Mouse (Mus musculus) MEL (cell line): ENCODE data around the gene Cmpk2. TPM values are rescaled to one million over a fixed set of nuclear protein-coding genes. Genes with fewer than 3 reads are reported as not detected.

ENCODE experiments used
- DNase-seq: peaks from one replicate; pipeline ENCODE4 v3.0.0; 2011; ENCODE audit warnings: low read depth, low spot score
- H3K27ac ChIP-seq: 2 replicates; pipeline ENCODE4 v1.5.1; 2012; ENCODE audit warnings: low read depth, mild to moderate bottlenecking, control low read depth, low read length, moderate library complexity; ENCODE audit not compliant: control insufficient read depth
- H3K27me3 ChIP-seq, 2 experiments: fragments of 150-350 bp in 1 of 2; sonication (generic) in 1 of 2; 2 replicates each; pipeline ENCODE4 v1.6.1; 2012; ENCODE audit warnings: low read length in 2 of 2, mild to moderate bottlenecking in 2 of 2, improper control_type of control experiment in 1 of 2, moderate library complexity in 1 of 2; ENCODE audit not compliant: insufficient read depth in 2 of 2, control insufficient read depth in 1 of 2
- H3K36me3 ChIP-seq, 2 experiments: 2 replicates each; pipeline ENCODE4 v1.6.1; 2012 to 2014; ENCODE audit warnings: low read length in 2 of 2, improper control_type of control experiment in 1 of 2, inconsistent platforms in 1 of 2, mild to moderate bottlenecking in 1 of 2; ENCODE audit not compliant: insufficient read depth in 2 of 2, control insufficient read depth in 1 of 2
- H3K4me1 ChIP-seq, 2 experiments: fragments of 150-350 bp in 1 of 2; sonication (generic) in 1 of 2; 2 replicates each; pipeline ENCODE4 v1.6.1; 2012; ENCODE audit warnings: low read length in 2 of 2, improper control_type of control experiment in 1 of 2, mild to moderate bottlenecking in 1 of 2; ENCODE audit not compliant: insufficient read depth in 2 of 2, control insufficient read depth in 1 of 2
- H3K4me3 ChIP-seq, 2 experiments: fragments of 150-350 bp in 1 of 2; sonication (generic) in 1 of 2; 2 replicates each; pipeline ENCODE4 v1.5.1; 2012; ENCODE audit warnings: low read depth in 2 of 2, low read length in 2 of 2, mild to moderate bottlenecking in 2 of 2, moderate library complexity in 2 of 2, control low read depth in 1 of 2, improper control_type of control experiment in 1 of 2; ENCODE audit not compliant: control insufficient read depth in 1 of 2, insufficient read depth in 1 of 2
- H3K79me2 ChIP-seq: 2 replicates; pipeline ENCODE4 v1.6.1; 2012; ENCODE audit warnings: mild to moderate bottlenecking, low read length, moderate library complexity; ENCODE audit not compliant: control insufficient read depth, poor library complexity, insufficient read depth
- H3K9ac ChIP-seq: 2 replicates; pipeline ENCODE4 v1.6.1; 2012; ENCODE audit warnings: low read depth, mild to moderate bottlenecking, control low read depth, low read length, moderate library complexity; ENCODE audit not compliant: control insufficient read depth, poor library complexity, severe bottlenecking
- H3K9me3 ChIP-seq: fragments of 150-350 bp; sonication (generic); replicated peaks from 2 replicates; pipeline ENCODE4 v1.6.1; 2012; ENCODE audit warnings: mild to moderate bottlenecking, low read length, improper control_type of control experiment, moderate library complexity; ENCODE audit not compliant: insufficient read depth
- E2F4 ChIP-seq: IDR thresholded peaks from 2 replicates; pipeline ENCODE4 v1.6.1; 2011; ENCODE audit warnings: low read depth, low read length, improper control_type of control experiment, borderline replicate concordance
- ETS1 ChIP-seq: IDR thresholded peaks from 2 replicates; pipeline ENCODE4 v1.6.1; 2012; ENCODE audit warnings: low read depth, mild to moderate bottlenecking, inconsistent platforms, low read length, improper control_type of control experiment, moderate library complexity
- MAFK ChIP-seq: IDR thresholded peaks from 2 replicates; pipeline ENCODE4 v1.6.1; 2011; ENCODE audit warnings: low read depth, mild to moderate bottlenecking, low read length, improper control_type of control experiment, borderline replicate concordance
- MAX ChIP-seq: IDR thresholded peaks from 2 replicates; pipeline ENCODE4 v1.6.1; 2011; ENCODE audit warnings: low read length, improper control_type of control experiment
- MEF2A ChIP-seq: IDR thresholded peaks from 2 replicates; pipeline ENCODE4 v1.6.1; 2014; ENCODE audit warnings: low read depth, mild to moderate bottlenecking, inconsistent platforms, low read length, improper control_type of control experiment; ENCODE audit not compliant: poor library complexity, insufficient replicate concordance, severe bottlenecking; ENCODE audit errors: extremely low read depth
- MXI1 ChIP-seq: IDR thresholded peaks from 2 replicates; pipeline ENCODE4 v1.6.1; 2011; ENCODE audit warnings: mild to moderate bottlenecking, low read depth, low read length, improper control_type of control experiment
- MYB ChIP-seq: IDR thresholded peaks from 2 replicates; pipeline ENCODE4 v1.6.1; 2011; ENCODE audit warnings: mild to moderate bottlenecking, low read depth, low read length, improper control_type of control experiment
- NRF1 ChIP-seq: IDR thresholded peaks from 2 replicates; pipeline ENCODE4 v1.6.1; 2014; ENCODE audit warnings: low read depth, mild to moderate bottlenecking, inconsistent platforms, low read length, improper control_type of control experiment, moderate library complexity; ENCODE audit not compliant: poor library complexity, insufficient read depth, severe bottlenecking
- RCOR1 ChIP-seq: IDR thresholded peaks from 2 replicates; pipeline ENCODE4 v1.6.1; 2012; ENCODE audit warnings: low read depth, mild to moderate bottlenecking, inconsistent platforms, low read length, improper control_type of control experiment
- SIN3A ChIP-seq: IDR thresholded peaks from 2 replicates; pipeline ENCODE4 v1.6.1; 2012; ENCODE audit warnings: low read length, improper control_type of control experiment, inconsistent platforms
- TAL1 ChIP-seq: IDR thresholded peaks from 2 replicates; pipeline ENCODE4 v1.6.1; 2012; ENCODE audit warnings: mild to moderate bottlenecking, inconsistent platforms, low read length, moderate library complexity, mixed read lengths
- TCF12 ChIP-seq: IDR thresholded peaks from 2 replicates; pipeline ENCODE4 v1.6.1; 2014; ENCODE audit warnings: low read depth, mild to moderate bottlenecking, inconsistent platforms, low read length, improper control_type of control experiment, moderate library complexity
- USF1 ChIP-seq: IDR thresholded peaks from 2 replicates; pipeline ENCODE4 v1.6.1; 2014; ENCODE audit warnings: low read depth, mild to moderate bottlenecking, inconsistent platforms, low read length, improper control_type of control experiment, moderate library complexity
- USF2 ChIP-seq, 2 experiments: IDR thresholded peaks; 2 replicates each; pipeline ENCODE4 v1.6.1; 2011 to 2012; ENCODE audit warnings: improper control_type of control experiment in 2 of 2, low read length in 2 of 2, borderline replicate concordance in 1 of 2, inconsistent platforms in 1 of 2, low read depth in 1 of 2, mild to moderate bottlenecking in 1 of 2; ENCODE audit not compliant: insufficient read depth in 1 of 2
- polyA plus RNA-seq, 2 experiments: library from polyadenylated mRNA; stranded (reverse) in 1 of 2; unstranded in 1 of 2; fragments of >175 nt in 1 of 2; fragments of >200 nt in 1 of 2; gene quantifications; 2 replicates each; pipeline versions ENCODE4 v1.2.1 to v1.2.4; 2012; ENCODE audit warnings: low replicate concordance in 2 of 2, low read depth in 1 of 2; ENCODE audit not compliant: insufficient read length in 2 of 2, insufficient read depth in 1 of 2, missing spikeins in 1 of 2
- total RNA-seq: library from RNA; depleted of rRNA; stranded (reverse); fragments of 300-350 nt; gene quantifications from 2 replicates; pipeline ENCODE4 v1.2.3, GENCODE M21; 2012; rRNA removed

Gene Cmpk2
- total and polyA plus RNA-seq, 3 experiments, result 0.89 to 3.0 TPM; not detected in 1

- no peak overlapping the region for H3K4me3 ChIP-seq
- no peaks in the 10 kb centered on the region for H3K27me3 ChIP-seq
- no peaks in the 10 kb centered on the region for H3K4me1 ChIP-seq
- H3K9me3 ChIP-seq, result no peaks in the 10 kb centered on the region
- no peak overlapping the region for H3K27ac ChIP-seq
- H3K9ac ChIP-seq, result no peak overlapping the region
- no peaks in the 10 kb centered on the region for H3K36me3 ChIP-seq
- no peaks in the 10 kb centered on the region for H3K79me2 ChIP-seq
- TF ChIP-seq MXI1, result no peak
- no peak for TF ChIP-seq NRF1
- TF ChIP-seq SIN3A, result no peak
- no peak for TF ChIP-seq MAFK
- TF ChIP-seq MEF2A, result no peak
- no peak for TF ChIP-seq E2F4
- no peak for TF ChIP-seq MYB
- no peak for TF ChIP-seq MAX
- TF ChIP-seq USF1, result no peak
- no peak for TF ChIP-seq RCOR1
- TF ChIP-seq USF2 (IDR thresholded peaks at IDR 0.05; ENCODE audit: borderline replicate concordance in 1 of 2, insufficient read depth in 1 of 2, low read depth in 1 of 2, low read length in 2 of 2), result no peak
- no peak for TF ChIP-seq ETS1
- no peak for TF ChIP-seq TAL1
- TF ChIP-seq TCF12, result no peak
- no peak for DNase-seq
Measured at GRCm38 (mm10) chr12:26525698-26526026, 56.7 kb downstream of the Cmpk2 start.

Other genes with a start within 250 kb of the Cmpk2 start
- not detected in 2 replicates for gene Rnf144a, start 54.0 kb upstream of the Cmpk2 start, total RNA-seq
- not detected for gene Rnf144a, start 54.0 kb upstream of the Cmpk2 start, polyA plus RNA-seq
- gene Rsad2, start 12.8 kb upstream of the Cmpk2 start, total RNA-seq, result 0.13 and 0.42 TPM in 2 replicates
- under 1 TPM in 1 of 2 experiments, not detected in 1; 0.61 TPM for gene Rsad2, start 12.8 kb upstream of the Cmpk2 start, polyA plus RNA-seq